In the genomic region with DNA sequence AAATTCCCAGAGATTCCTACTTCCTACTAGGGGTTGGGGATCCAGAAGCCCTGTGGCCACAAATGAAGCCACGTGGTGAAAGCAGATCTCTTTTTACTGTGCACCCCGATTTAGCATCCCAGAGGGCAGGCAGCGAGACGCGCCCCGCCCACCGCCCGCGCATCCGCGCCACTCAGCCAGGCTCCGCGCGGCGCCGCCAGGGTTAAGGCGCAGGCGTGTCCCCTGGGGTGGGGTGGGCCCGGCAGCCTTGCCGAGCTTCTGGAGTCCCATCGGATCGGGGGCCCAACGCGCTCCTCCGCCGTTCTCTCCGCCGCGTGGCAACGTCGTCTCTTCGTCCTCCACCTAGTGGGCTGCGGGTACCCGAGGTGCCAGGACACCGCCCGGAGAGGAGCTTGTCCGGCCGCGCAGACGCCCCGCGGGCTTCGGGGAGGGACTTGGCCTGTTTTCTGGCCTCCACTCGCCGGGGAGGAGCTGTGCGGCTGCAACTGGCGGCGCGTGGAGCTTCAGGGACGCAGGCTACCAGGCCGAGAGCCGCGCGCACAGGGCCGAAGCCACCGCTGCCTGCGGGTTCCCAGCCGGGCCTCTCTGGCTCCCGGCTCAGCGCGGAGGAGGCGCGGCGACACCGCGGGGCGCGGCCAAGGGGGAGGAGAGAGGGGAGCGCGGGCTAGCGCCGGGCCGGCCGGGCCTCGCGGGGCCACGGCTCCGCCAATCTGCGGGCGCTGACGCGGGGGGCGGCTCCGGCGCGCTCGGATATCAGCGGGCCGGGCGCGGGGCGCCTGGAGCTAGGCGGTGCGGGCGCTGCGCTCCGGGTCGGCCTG, we compare ENCODE assay signal across 8 mouse cellular contexts. TPM values are rescaled to one million over a fixed set of nuclear protein-coding genes. Genes with fewer than 3 reads are reported as not detected.
DNase-seq lines count a peak whose midpoint lies in the region; ATAC-seq and TF ChIP-seq lines count a peak whose summit lies in the region.

A gene (plus strand): TSS at position 212 of the 818 bp plus-strand sequence.

- no peaks in the 10 kb centered on the region for H3K27me3 ChIP-seq in neural tube, embryonic 15.5 days (replicated peaks)

- peak within 1 kb of the TSS; percentile 91 for H3K4me2 ChIP-seq in neural tube, embryonic 15.5 days

- no peaks in the 10 kb centered on the region for H3K9me3 ChIP-seq in neural tube, embryonic 15.5 days (replicated peaks)

- H3K27ac ChIP-seq in neural tube, embryonic 15.5 days (replicated peaks) = peak within 1 kb of the TSS; percentile 98

- no peaks in the 10 kb centered on the region for H3K4me1 ChIP-seq in lung, adult 2 months (ENCODE audit: control insufficient read depth, insufficient read depth, low read length)
- H3K4me1 ChIP-seq in neural tube, embryonic 15.5 days = peaks cover 63% of the 10 kb centered on the region

- peak; percentile 28 to 42 for ATAC-seq in hematopoietic stem cell, adult 5-6 weeks (replicated peaks in 1 of 2; ENCODE audit: insufficient read depth in 1 of 2, low FRiP score in 2 of 2, low TSS enrichment in 1 of 2, low read depth in 1 of 2, poor library complexity in 2 of 2, severe bottlenecking in 2 of 2)
- ATAC-seq in neural tube, embryonic 15.5 days (ENCODE audit: low FRiP score) = peak; percentile 87

- peak; percentile 79 for DNase-seq in R1 (ENCODE audit: low read depth, low spot score)
- DNase-seq in cerebellum, adult 9-11 months = peak; percentile 41
- peak; percentile 75 to 82 for DNase-seq in frontal cortex, postnatal 10 days (ENCODE audit: low spot score in 2 of 2)
- peak; percentile 22 for DNase-seq in layer of hippocampus, adult 9-10 months (ENCODE audit: low spot score)
- peak; percentile 74 for DNase-seq in lung, adult 2 months
- peak; percentile 80 for DNase-seq in urinary bladder, postnatal 14 days (ENCODE audit: low spot score)

- no peak; the same call in 1 of the 2 replicates for TF ChIP-seq POLR2A in lung, adult 2 months (IDR thresholded peaks at IDR 0.05; ENCODE audit: borderline replicate concordance, extremely low read depth, low read depth, low read length)

- peaks cover 10% of the 10 kb centered on the region; the same call in 1 of the 2 replicates for H3K36me3 ChIP-seq in neural tube, embryonic 15.5 days

- TF ChIP-seq CTCF in lung, adult 2 months (IDR thresholded peaks at IDR 0.05; ENCODE audit: insufficient read depth, low read length) = no peak

- H3K9ac ChIP-seq in neural tube, embryonic 15.5 days (replicated peaks) = peak within 1 kb of the TSS; percentile 92

- H3K4me3 ChIP-seq in lung, adult 2 months (replicated peaks; ENCODE audit: extremely low read depth, low read depth, low read length) = peak within 1 kb of the TSS; percentile 61
- H3K4me3 ChIP-seq in neural tube, embryonic 15.5 days (replicated peaks) = peak within 1 kb of the TSS; percentile 88

- WGBS in lung, adult 2 months = 1% methylated on average over 81 of the region's 98 CpGs
- WGBS in neural tube, embryonic 15.5 days = under 1% methylated on average over 68 of the region's 98 CpGs

RNA-seq across cellular contexts. Expression of the gene that starts here (rescaled TPM):
- total RNA-seq in hematopoietic stem cell, adult 5-6 weeks (2017) = 1.4 and 3.5 TPM in 2 replicates
- polyA plus RNA-seq in lung, adult 2 months (2012; rRNA removed) = 11.0 and 14.2 TPM in 2 replicates
- polyA plus RNA-seq in neural tube, embryonic 15.5 days (2015; fragmentation: Nextera tagmentation; extraction: Ambion mirVana) = 43.6 and 57.9 TPM in 2 replicates

Comparison
In these comparisons a context has a peak if more than half of its experiments do, and no peak if none do; other contexts are left out.
1. Peak in every context shown above with its lines: DNase-seq, ATAC-seq, H3K4me3 ChIP-seq and H3K27ac ChIP-seq.
2. DNase-seq: peak in every context shown above with its lines; median percentile 80 in urinary bladder, postnatal 14 days; 79 in R1; 78 in frontal cortex, postnatal 10 days; 74 in lung, adult 2 months; 41 in cerebellum, adult 9-11 months; 22 in layer of hippocampus, adult 9-10 months.